Mouse (Mus musculus): ENCODE measurements at regions not wholly inside any gene's neighbourhood (a gene's known extent, or its start where the extent isn't known, plus 50 kb on each side); places are given as distances from the start of the nearest gene placed in this dataset.

DNA sequence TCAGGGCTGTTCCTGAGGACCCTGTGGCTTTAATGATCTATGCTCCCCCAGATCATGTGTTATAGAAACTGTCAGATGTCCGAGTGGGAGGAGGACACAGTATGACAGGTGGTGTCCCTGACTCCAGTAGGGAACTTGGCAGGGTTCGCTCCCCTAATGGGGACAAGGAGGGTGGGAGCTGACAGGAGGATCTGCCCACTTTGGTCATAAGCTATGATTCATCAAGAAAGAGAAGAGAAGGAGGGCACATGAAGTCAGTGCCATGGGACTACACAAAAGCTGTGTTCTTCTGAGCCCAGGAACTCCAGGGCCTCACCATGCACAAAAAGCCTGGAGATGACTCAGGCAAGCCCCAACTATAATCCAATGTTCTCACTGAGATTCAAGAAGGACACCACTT lies 162.2 kb upstream of the Brinp1 start:
- peak; percentile 8 to 10 for DNase-seq (ENCODE audit: low spot score in 2 of 2)
- intact Hi-C loops (cut with DNase I): no loop called here

DNA sequence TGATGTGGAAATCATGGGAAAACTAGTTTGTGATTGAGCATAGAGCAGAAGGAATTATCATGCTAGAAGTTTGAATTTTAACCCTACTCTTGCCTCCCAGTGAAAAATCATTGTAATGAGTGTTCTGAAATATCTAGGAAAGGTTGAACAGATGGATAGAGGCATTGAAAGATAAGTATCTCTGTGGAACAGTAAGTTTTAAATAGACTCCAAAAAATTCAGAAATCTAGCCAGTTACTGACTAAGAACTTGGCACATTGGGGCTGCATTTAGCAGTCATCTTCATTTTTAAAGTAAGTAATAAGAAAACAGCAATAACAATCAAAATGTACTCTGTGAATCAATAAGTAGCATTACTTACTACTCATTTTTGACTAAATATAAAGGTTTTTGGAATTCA lies 151.0 kb upstream of the Brinp1 start:
- no peak for DNase-seq (ENCODE audit: low spot score in 2 of 2)
- intact Hi-C loops (cut with DNase I): no loop called here

DNA sequence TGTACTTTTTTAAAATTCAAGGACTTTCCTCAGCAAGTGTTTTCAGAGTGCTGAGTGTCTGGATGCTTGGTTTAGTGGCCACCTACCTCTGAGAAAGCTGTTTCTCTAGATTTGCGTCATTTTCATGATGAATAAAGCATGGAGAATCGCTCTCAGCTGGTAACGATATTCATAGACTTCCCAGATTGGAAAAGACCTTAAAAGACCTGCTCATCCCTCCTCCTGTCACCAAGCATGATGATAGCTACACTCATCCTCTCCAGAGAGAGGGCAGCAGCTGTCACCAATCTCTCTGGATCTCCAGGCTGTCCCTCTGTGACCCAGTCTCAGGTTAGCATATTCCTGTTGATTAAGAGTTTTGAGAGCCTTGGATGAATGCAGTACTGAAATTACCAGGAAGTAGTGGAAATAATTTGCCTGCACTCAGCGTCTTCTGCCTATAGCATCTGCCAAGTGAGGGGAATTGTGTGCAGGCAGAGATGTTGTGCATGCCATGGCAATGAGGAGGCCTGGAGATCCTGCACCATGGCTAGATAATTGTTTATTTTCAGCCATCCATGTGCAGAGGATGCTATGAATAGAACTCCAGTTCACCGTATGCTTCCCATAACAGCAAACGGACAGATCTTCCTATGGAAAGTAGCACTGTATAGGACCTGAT lies 141.7 kb upstream of the Brinp1 start:
- DNase-seq (ENCODE audit: low spot score in 2 of 2): peak; percentile 39 to 50
- intact Hi-C loops (cut with DNase I): no loop called here

DNA sequence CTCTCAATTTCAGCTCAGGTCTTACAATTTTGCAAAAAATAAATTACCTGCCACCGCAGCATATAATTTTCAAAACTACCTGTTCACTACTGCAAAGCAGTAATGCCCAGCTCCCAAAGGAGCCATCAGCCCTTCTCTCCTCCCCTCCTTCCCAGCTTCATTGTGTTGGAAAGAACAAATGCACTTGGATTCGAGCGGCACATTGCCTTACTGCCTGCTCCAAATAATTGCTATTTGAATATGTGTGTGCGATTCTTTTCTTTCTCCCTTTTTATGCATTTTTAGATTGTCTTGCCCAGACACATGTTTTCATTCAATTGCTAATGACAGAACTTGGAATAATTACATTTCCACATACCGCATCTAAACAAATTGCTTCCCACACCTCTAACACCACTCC lies 123.9 kb upstream of the Brinp1 start:
- intact Hi-C loops (cut with DNase I): no loop called here
- DNase-seq (ENCODE audit: low spot score in 2 of 2): no peak

DNA sequence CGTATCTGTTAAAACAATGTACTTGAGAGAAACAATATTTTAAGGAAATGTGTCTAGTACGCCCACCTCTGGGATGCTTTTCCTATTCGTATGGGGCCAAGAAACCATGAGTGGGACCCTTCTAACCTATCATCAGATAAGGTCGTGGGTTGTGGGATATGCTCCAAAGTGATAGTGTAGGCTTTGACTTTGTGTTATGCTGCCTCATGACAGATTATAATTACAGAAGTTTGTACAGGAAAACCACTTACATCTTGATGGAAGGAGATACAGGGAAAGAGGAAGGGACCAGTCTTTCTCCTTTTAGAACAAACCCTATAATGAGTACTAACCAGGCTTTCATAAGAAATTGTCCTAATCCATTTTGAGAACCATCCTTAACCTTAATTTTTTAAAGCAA lies 123.1 kb upstream of the Brinp1 start:
- no peak for DNase-seq (ENCODE audit: low spot score in 2 of 2)
- intact Hi-C loops (cut with DNase I): no loop called here

DNA sequence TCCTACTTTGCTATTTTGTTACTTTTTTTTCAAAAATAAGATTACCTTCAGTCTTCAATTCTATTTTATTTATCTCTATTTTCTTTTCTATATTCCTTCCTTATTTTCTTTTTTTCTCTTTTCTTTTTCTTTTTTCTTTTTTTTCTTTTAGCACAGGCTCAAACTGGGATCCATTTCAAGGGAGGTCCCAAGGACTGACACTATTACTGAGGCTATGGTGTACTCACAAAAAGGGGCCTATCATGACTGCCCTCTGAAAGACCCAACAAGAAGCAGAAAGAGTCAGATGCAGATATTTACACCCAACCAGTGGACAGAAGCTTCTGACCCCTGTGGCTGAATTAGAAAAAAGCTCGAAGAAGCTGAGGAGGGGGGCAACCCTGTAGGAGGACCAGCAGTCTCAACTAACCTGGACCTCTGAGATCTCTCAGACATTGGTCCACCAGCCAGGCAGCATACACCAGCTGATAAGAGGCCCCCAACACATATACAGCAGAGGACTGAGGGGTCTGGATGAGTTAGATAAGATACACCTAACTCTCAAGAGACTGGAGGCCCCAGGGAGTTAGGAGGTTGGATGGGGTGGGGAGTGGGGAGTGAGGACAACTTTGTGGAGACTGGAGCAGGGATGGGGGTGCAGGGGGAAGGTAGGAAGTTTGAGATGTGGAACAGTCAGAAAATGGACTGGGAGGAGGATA lies 85.6 kb upstream of the Brinp1 start:
- intact Hi-C loops (cut with DNase I): no loop called here

DNA sequence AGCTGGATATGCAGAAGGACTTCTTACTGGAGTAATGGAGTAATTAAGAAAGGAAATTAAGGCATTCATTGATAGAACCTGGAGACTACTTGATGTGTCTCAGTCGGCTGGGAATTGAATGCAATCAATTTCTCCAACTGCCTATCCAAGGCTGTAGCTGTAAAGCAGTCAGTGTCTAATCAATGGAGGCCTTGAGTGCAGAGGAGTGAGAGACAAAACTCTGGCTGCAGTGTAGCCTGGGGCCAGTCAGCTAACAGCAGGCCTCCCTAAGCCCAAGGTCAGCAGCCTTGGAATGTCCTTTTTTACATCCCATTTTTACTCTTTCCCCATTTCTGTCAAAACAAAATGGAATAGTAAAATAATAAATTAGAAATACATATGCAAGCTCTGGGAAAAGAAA lies 80.0 kb upstream of the Brinp1 start:
- DNase-seq (ENCODE audit: low spot score in 2 of 2): no peak
- intact Hi-C loops (cut with DNase I): no loop called here

More for the DNA sequence above, 85.6 kb upstream of the Brinp1 start:
- DNase-seq (ENCODE audit: low spot score in 2 of 2): no peak

DNA sequence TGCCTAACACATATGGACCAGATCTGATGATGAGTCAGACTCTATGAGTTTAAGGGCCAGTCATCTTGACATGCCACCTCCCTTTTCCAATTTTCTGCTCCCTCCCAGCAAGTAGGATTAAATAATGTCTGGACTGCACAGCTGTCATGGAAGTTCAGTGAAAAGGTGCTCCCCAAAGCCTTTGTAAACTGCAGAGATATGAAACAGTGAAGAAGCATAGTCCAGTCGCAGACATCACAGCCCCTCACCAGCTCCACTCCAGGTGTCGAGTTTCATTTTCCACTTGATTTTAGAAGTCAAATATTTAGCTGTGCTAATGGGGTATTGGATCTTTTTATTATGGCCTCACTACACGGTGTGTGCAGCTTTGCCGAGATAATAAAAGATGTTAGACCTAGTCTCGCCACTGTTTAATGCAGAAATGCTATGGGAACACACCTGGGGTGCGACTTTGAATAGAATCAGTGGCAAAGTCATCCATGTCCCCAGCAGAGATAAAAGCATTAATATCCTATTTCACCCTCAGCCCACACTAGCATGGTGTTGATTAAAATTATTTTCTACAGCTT lies 66.0 kb upstream of the Brinp1 start:
- intact Hi-C loops (cut with DNase I): no loop called here
- no peak for DNase-seq (ENCODE audit: low spot score in 2 of 2)

DNA sequence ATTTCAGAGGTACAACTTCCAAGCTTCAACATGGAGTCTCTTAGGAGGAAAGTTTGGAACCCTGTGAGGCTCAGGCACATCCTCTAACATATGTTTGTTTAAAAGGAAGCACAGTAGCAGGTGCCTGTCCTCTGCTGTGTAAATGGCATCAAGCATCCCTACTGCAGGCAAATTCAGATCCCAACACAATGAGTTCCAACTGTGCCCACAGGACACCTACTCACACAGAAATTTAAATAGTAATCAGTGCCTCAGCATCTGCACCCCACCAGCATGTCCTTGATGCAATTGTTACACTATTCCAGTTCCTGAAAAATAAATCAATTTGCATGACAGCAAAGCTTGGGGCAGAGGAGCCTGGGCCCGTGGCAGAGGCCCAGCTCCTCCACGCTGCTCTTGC lies 61.2 kb upstream of the Brinp1 start:
- intact Hi-C loops (cut with DNase I): no loop called here
- DNase-seq (ENCODE audit: low spot score in 2 of 2): peak; percentile 22 to 29

Data from left cerebral cortex, postnatal 36 days (tissue).